Mouse (Mus musculus) cerebellum, adult 18-20 months (tissue): ENCODE results near the gene Fstl4.

ENCODE experiments used
- DNase-seq, 2 experiments: peaks; one replicate each; pipeline ENCODE4 v3.0.0; 2021

The Fstl4 gene

GRCm38 (mm10) chr11:52915648-52916047 is 151.2 kb downstream of the Fstl4 start:
- DNase-seq, result no peak

- peak; percentile 23 to 37 for DNase-seq
Observed at GRCm38 (mm10) chr11:52919231-52919960, 155.0 kb downstream of the Fstl4 start.

- DNase-seq, result no peak
Observed at GRCm38 (mm10) chr11:52924196-52924595, 159.8 kb downstream of the Fstl4 start.

- DNase-seq, result no peak
Observed at GRCm38 (mm10) chr11:52928321-52928720, 163.9 kb downstream of the Fstl4 start.

GRCm38 (mm10) chr11:52939336-52940070 is 175.1 kb downstream of the Fstl4 start:
- DNase-seq, result no peak

- DNase-seq, result no peak
Observed at GRCm38 (mm10) chr11:52942967-52943366, 178.5 kb downstream of the Fstl4 start.

GRCm38 (mm10) chr11:52954995-52955394 is 190.6 kb downstream of the Fstl4 start:
- no peak for DNase-seq

GRCm38 (mm10) chr11:52968809-52969208 is 204.4 kb downstream of the Fstl4 start:
- no peak for DNase-seq

GRCm38 (mm10) chr11:52970396-52970795 is 206.0 kb downstream of the Fstl4 start:
- DNase-seq, result no peak

- DNase-seq, result no peak
Observed at GRCm38 (mm10) chr11:52986986-52987385, 222.6 kb downstream of the Fstl4 start.

GRCm38 (mm10) chr11:52994688-52995087 is 230.3 kb downstream of the Fstl4 start:
- DNase-seq, result no peak

GRCm38 (mm10) chr11:52996434-52997093 is 232.1 kb downstream of the Fstl4 start:
- no peak for DNase-seq

GRCm38 (mm10) chr11:52997421-52997820 is 233.0 kb downstream of the Fstl4 start:
- DNase-seq, result no peak

GRCm38 (mm10) chr11:53000226-53000625 is 235.8 kb downstream of the Fstl4 start:
- no peak for DNase-seq

GRCm38 (mm10) chr11:53003361-53003760 is 238.9 kb downstream of the Fstl4 start:
- no peak for DNase-seq

GRCm38 (mm10) chr11:53003811-53004210 is 239.4 kb downstream of the Fstl4 start:
- no peak for DNase-seq

GRCm38 (mm10) chr11:53009597-53009996 is 245.2 kb downstream of the Fstl4 start:
- DNase-seq, result no peak

GRCm38 (mm10) chr11:53011996-53012505 is 247.6 kb downstream of the Fstl4 start:
- no peak for DNase-seq

- peak; percentile 36 to 40 for DNase-seq
Observed at GRCm38 (mm10) chr11:53013906-53014305, 249.5 kb downstream of the Fstl4 start.

- no peak for DNase-seq
Observed at GRCm38 (mm10) chr11:53016358-53017021, 252.1 kb downstream of the Fstl4 start.

GRCm38 (mm10) chr11:53019509-53019908 is 255.1 kb downstream of the Fstl4 start:
- no peak for DNase-seq

- no peak for DNase-seq
Observed at GRCm38 (mm10) chr11:53024403-53024802, 260.0 kb downstream of the Fstl4 start.

GRCm38 (mm10) chr11:53025686-53026085 is 261.3 kb downstream of the Fstl4 start:
- DNase-seq, result peak; percentile 46 to 65
